Mouse (Mus musculus) heart, embryonic 14.5 days (tissue): Measurements from ENCODE around the gene Hacd2. TPM values are rescaled to one million over a fixed set of nuclear protein-coding genes. Genes with fewer than 3 reads are reported as not detected.

Experiments
- ATAC-seq: fragments of 200-750 bp; cut with Nextera tagmentation; 2 replicates; pipeline ENCODE4 v1.8.0; 2017; ENCODE audit warnings: low read depth, moderate TSS enrichment; ENCODE audit not compliant: insufficient number of reproducible peaks, insufficient read depth, low FRiP score
- H3K27ac ChIP-seq, 2 experiments: fragments of 200-500 bp in 1 of 2; fragments of 300-500 bp in 1 of 2; sonication (generic) in 1 of 2; replicated peaks in 1 of 2; 2 replicates each; pipeline ENCODE4 v1.5.1; 2012 to 2014; ENCODE audit warnings: low read depth in 2 of 2, low read length in 2 of 2, control low read depth in 1 of 2, mild to moderate bottlenecking in 1 of 2, mixed read lengths in 1 of 2; ENCODE audit not compliant: control insufficient read depth in 1 of 2, insufficient read depth in 1 of 2
- H3K27me3 ChIP-seq: fragments of 300-500 bp; sonication (generic); 2 replicates; pipeline ENCODE4 v1.6.1; 2014; ENCODE audit warnings: mild to moderate bottlenecking, low read length, control low read depth; ENCODE audit not compliant: control insufficient read depth, insufficient read depth
- H3K36me3 ChIP-seq: fragments of 300-500 bp; sonication (generic); 2 replicates; pipeline ENCODE4 v1.6.1; 2014; ENCODE audit warnings: mild to moderate bottlenecking, control low read depth, low read length, mixed read lengths; ENCODE audit not compliant: control insufficient read depth, insufficient read depth
- H3K4me1 ChIP-seq, 2 experiments: fragments of 200-500 bp in 1 of 2; fragments of 300-500 bp in 1 of 2; sonication (generic) in 1 of 2; 2 replicates each; pipeline ENCODE4 v1.6.1; 2012 to 2014; ENCODE audit warnings: low read length in 2 of 2, control low read depth in 1 of 2, mixed read lengths in 1 of 2; ENCODE audit not compliant: control insufficient read depth in 2 of 2, insufficient read depth in 2 of 2
- H3K4me2 ChIP-seq: fragments of 300-500 bp; sonication (generic); 2 replicates; pipeline ENCODE4 v1.6.1; 2014; ENCODE audit warnings: mild to moderate bottlenecking, low read length
- H3K4me3 ChIP-seq, 2 experiments: fragments of 200-500 bp in 1 of 2; fragments of 300-500 bp in 1 of 2; sonication (generic) in 1 of 2; 2 replicates each; pipeline ENCODE4 v1.5.1; 2012 to 2014; ENCODE audit warnings: low read length in 2 of 2, mild to moderate bottlenecking in 2 of 2, control low read depth in 1 of 2, low read depth in 1 of 2, moderate library complexity in 1 of 2; ENCODE audit not compliant: control insufficient read depth in 1 of 2, insufficient read depth in 1 of 2
- H3K9ac ChIP-seq: fragments of 300-500 bp; sonication (generic); 2 replicates; pipeline ENCODE4 v1.6.1; 2014; ENCODE audit warnings: mild to moderate bottlenecking, low read length
- H3K9me3 ChIP-seq: fragments of 300-500 bp; sonication (generic); 2 replicates; pipeline ENCODE4 v1.6.1; 2016; ENCODE audit warnings: low read length, control low read depth; ENCODE audit not compliant: control insufficient read depth
- WGBS: fragments of 180-500 bp; shearing (Covaris S2); extraction: QIAGEN DNeasy Blood & Tissue Kit; methylation state at CpG from one replicate; pipeline ENCODE4 v1.1.7; 2014; 5-methylcytosine and 5-hydroxymethylcytosine counted together
- polyA plus RNA-seq: library from polyadenylated mRNA; unstranded; fragments of >200 nt; fragmentation: Nextera tagmentation; extraction: Ambion mirVana; gene quantifications from 2 replicates; pipeline ENCODE4 v1.2.1, GENCODE M21; 2014

Gene Hacd2
- polyA plus RNA-seq, 1 experiment from 2014 or later, result 32.9 TPM

DNA sequence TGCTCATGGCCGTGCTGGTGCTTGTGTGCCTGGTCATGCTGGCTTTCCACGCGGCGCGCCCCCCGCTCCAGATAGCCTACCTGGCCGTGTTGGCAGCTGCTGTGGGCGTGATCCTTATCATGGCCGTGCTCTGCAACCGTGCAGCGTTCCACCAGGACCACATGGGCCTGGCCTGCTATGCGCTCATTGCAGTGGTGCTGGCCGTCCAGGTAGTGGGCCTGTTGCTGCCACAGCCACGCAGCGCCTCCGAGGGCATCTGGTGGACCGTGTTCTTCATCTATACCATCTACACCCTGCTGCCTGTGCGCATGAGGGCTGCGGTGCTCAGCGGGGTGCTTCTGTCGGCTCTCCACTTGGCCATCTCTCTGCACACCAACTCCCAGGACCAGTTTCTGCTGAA, 134.6 kb downstream of the Hacd2 start:
- Histone ChIP-seq H3K9me3 (no peaks in the 10 kb centered on the region), H3K4me3 (peak overlapping the region; percentile 57 to 72), H3K27ac (peak overlapping the region in 1 of 2 experiments; percentile 48; a peak in 1 of 4 replicates), H3K4me1 (peaks cover 19 to 52% of the 10 kb centered on the region in 2 experiments), H3K4me2 (peak overlapping the region; percentile 88), H3K36me3 (peaks cover 11% of the 10 kb centered on the region; the same call in 1 of the 2 replicates), H3K27me3 (peaks cover 34% of the 10 kb centered on the region), H3K9ac (peak overlapping the region; percentile 90)
- ATAC-seq, result no peak
- WGBS, result 55% methylated on average over 21 of the region's 21 CpGs

Other genes starting within 250 kb of the Hacd2 start
- gene Adcy5, start 132.4 kb downstream of the Hacd2 start, polyA plus RNA-seq, result 11.4 and 12.2 TPM in 2 replicates